Mouse (Mus musculus) induced T-regulatory cell, adult 2 months (primary cell): ENCODE measurements around the gene Gm20388.

Experiments
- DNase-seq: peaks from one replicate; pipeline ENCODE4 v3.0.0-alpha.2; 2012; ENCODE audit warnings: low read depth

Gene Gm20388

GRCm38 (mm10) chr8:120370461-120370860 is 459.8 kb downstream of the Gm20388 start:
- DNase-seq = no peak

DNA sequence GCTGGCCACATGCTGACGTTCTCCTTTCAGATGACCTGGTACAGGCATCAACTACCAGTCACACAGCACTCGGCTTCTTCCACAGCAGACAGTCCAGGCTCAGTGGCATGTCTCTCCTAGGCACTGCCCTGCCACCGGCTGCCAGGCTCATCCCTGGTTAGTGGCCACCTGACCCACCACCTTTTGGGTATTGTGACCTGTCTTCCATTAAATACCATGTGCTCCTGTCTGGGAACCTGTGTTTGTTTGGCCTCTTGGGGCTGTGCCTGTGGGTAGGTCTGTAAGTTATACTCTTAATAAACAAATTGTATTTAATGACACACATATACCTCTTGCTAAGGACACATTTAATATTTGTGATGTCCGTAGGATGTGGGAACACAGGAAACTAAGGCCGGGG is 460.5 kb downstream of the Gm20388 start:
- no peak for DNase-seq

- no peak for DNase-seq
Measured at GRCm38 (mm10) chr8:120371725-120372457, 461.2 kb downstream of the Gm20388 start.

GRCm38 (mm10) chr8:120372684-120373083 is 462.0 kb downstream of the Gm20388 start:
- no peak for DNase-seq

GRCm38 (mm10) chr8:120373621-120374020 is 463.0 kb downstream of the Gm20388 start:
- DNase-seq = no peak

DNA sequence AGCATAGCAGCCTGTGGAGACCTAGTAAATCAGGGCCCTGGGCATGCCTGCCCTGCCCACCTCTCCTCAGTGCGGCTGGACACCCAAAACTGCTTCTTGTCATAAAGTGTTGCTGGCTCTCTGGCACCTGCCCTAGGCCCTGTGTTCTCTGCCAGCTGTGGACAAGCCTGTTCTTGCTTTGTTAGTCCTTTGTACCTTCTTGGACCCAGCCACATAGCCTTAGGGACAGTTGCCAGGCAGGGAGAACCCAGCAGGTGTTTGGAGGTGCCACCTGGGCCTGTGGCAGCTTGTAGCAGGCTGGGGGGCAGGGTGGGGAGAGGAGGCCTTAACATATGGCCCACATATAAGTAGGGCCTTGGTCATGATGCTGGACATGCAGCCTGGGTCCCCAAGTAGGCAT is 463.4 kb downstream of the Gm20388 start:
- no peak for DNase-seq

- DNase-seq = no peak
Measured at GRCm38 (mm10) chr8:120374514-120374913, 463.9 kb downstream of the Gm20388 start.

DNA sequence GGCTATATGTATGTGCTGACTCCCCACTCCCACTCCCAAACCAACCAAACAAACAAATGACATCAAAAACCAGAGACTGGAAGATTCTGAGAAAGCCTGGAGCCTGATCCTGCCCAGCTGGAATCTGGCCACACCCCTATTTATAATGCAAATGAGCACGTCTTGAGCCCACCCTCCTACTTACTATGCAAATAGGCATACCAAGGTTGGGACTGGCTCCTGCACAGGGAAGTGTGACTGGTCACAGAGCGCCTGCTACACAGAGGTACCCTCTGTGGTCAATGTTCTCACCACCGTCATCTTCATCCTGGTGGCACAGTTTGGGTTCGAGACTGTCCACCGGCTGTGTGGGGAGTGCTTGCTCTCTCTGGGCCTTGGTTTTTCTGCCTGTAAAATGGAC is 464.5 kb downstream of the Gm20388 start:
- DNase-seq = no peak

DNA sequence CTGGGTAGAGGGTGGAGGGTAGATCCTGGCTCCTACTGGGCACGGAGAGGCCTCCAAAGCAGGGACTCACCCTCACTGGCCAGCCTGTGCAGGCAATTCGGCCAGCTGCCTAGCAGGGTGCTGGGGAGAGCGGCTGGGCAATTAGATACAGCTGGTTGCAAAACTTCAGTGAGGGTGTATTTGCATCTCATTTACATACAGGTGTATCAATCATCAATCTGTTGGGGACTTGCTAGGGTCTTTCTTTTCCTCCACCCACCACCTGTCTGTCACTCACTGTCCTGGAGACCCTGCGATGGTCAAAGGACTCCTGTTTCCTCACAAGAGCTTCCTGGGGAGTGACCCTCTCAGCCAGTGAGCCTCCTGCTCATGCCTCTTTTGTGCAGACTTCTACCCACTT is 465.6 kb downstream of the Gm20388 start:
- no peak for DNase-seq

DNA sequence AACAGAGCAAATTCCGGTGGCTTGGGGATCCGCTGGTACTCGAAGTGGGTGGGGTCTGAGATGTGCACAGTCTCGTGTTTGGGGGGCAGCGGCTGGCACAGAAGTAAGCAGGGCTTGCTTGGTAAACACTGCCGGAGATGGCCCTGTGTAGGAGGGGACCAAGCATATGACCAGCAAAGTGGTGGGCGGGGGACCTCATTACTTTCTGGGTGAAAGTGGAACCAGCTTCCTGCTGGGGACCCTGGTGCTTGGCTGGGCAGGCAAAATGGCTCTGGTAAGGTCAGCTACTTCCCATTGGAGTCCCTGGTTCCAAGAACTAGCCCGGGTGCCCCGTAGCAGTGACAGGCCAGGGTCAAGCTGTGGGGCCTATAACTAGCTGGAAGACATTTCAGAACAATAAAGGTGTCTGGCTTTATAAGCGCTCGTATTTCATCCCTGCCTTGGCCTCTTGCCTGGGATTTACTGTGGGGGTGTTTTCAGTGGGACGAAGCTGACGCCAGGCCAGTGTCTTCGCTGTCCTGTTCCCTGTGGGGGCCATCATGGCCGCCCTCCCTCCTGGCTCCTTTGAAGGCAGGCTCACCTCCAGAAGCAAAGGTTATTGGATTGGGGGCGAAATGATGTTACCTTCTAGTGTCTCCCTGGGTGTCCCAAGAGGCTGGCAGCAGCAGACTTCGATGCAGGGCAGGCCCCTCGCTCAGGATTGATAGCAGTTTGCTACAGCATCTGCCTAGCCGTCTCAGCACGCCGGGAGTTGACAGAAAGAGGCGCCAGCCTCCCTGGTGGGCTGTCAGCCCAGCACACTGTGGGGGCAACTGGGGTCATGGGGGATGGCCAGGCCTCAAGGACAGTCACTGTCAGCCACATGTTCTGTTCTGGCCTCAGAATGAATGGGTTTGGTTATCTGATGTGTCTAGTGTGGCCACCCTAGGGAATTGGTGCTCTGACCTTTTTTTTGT is 466.5 kb downstream of the Gm20388 start:
- no peak for DNase-seq

DNA sequence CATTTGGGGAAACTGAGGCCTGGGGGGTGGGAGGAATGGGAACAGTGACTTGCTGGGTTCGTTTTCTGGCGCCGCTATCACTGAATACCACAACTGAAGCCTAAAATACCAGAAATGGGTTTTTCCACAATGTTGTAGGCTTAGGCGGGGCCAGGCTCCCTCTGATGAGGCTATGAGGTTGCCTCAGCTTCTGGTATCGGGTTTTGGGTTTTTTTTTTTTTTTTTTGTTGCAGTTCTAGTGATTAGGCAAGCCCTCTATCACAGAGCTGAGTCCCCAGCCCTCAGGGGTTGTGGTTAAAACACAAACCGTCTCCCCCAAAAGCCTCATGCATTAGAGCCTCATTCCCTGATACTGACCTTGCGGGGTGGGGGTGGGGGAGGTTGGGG is 467.2 kb downstream of the Gm20388 start:
- no peak for DNase-seq

- no peak for DNase-seq
Measured at GRCm38 (mm10) chr8:120378306-120378705, 467.7 kb downstream of the Gm20388 start.

GRCm38 (mm10) chr8:120379015-120379414 is 468.4 kb downstream of the Gm20388 start:
- DNase-seq = no peak

- DNase-seq = no peak
Measured at GRCm38 (mm10) chr8:120381865-120382264, 471.2 kb downstream of the Gm20388 start.

DNA sequence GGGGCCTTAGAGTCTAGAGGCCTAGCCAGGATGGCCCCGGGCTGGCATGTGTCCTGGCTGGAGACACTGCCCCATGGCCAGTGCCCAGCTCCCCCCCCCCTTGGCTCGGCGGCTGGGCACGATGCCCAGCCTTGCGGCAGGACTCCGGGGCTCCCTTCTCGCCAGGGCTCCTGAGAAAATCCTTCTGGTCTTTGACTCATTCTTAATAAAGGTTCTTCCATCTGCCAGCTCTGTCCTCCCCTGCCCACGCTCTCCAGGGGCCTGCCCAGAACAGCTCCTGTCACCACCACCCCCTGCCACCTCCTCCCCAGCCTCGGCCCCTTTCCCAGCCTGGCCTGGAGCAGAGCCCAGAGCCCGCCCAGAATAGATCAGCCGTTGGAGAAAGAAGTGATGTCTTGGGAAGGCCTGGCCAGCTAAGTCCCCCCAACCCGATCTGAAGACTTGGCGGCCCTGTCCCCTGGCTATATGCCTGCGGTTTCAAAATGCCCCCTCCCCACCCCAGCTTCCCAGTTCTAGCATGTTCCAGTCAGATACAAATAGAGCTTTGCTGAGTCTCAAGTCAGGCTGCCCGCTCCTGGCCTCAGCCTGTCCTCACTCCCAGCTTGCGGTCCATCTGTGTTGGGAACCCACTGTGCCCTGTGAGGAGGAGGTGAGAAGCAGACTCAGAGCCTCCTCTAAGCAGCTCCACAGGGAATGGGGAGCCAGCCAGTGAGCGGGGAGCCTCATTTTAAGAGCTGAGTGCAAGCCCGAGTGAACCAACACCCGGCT is 472.0 kb downstream of the Gm20388 start:
- DNase-seq = no peak

- no peak for DNase-seq
Measured at GRCm38 (mm10) chr8:120383204-120383560, 472.5 kb downstream of the Gm20388 start.

- no peak for DNase-seq
Measured at GRCm38 (mm10) chr8:120383713-120384112, 473.1 kb downstream of the Gm20388 start.

DNA sequence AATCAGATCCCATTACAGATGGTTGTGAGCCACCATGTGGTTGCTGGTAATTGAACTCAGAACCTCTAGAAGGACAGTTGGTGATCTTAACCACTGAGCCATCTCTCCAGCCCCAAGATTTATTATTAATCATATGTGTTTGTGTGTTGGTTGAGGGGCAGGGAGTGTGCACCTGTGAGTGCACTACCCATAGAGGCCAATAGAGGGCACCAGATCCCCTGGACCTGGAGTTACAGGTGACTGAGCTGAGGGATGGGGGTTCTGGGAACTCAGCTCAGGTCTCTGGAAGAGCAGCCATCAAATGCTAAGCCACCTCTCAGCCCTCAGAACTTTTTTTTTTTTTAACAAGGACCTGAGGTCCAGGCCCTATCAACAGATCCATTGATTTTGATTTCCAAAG is 474.1 kb downstream of the Gm20388 start:
- DNase-seq = peak; percentile 29

- DNase-seq = no peak
Measured at GRCm38 (mm10) chr8:120388246-120388645, 477.6 kb downstream of the Gm20388 start.

- no peak for DNase-seq
Measured at GRCm38 (mm10) chr8:120390598-120390997, 480.0 kb downstream of the Gm20388 start.

DNA sequence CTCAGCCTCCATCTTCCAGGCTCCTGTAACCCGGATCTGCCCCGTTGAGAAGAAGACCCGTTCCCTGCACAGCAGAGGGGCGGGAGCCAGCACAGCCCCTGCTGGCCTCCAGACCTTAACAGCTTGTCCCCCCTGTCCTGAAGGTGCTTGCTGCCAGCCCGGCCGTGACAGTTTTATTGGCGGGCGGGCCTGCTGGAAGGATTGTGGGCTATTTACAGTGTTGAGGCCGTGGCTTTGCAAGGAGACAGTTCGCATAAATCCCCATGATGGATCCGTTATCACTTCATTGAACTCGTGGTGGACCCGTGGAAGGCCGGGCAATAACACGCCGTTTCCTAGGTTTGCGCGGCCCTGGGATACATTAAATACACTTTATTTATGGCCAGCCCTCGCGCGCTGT is 481.2 kb downstream of the Gm20388 start:
- no peak for DNase-seq

- no peak for DNase-seq
Measured at GRCm38 (mm10) chr8:120393085-120393484, 482.4 kb downstream of the Gm20388 start.

DNA sequence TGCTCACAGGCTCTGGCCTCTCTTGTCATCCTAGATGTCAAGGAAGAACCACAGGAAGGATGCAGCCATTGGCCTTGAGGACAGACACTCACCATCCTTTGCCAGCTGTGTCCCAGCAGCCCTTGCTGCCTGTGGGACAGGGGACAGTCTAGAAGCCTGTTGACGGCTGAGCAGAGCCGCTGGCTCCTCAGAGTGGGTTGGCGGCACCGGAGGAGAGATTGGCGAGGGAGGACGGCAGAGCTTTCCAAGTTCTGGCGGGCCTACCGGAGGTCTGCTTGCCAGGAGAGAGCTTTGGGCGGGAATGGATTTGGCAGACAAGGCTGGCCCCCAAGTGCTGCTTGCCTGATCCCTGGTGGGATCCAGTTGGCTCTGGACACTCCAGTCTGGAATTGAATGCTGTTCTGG is 483.2 kb downstream of the Gm20388 start:
- DNase-seq = no peak
